Mouse (Mus musculus): Measurements from ENCODE around the gene Rit1. TPM values are rescaled to one million over a fixed set of nuclear protein-coding genes. Genes with fewer than 3 reads are reported as not detected.
A peak's percentile ranks its signal among the peaks of the same experiment; 100 is the strongest.

Gene Rit1
- polyA plus RNA-seq (2015; fragmentation: Nextera tagmentation; extraction: Ambion mirVana), result 32.9 and 33.8 TPM in 2 replicates

DNA sequence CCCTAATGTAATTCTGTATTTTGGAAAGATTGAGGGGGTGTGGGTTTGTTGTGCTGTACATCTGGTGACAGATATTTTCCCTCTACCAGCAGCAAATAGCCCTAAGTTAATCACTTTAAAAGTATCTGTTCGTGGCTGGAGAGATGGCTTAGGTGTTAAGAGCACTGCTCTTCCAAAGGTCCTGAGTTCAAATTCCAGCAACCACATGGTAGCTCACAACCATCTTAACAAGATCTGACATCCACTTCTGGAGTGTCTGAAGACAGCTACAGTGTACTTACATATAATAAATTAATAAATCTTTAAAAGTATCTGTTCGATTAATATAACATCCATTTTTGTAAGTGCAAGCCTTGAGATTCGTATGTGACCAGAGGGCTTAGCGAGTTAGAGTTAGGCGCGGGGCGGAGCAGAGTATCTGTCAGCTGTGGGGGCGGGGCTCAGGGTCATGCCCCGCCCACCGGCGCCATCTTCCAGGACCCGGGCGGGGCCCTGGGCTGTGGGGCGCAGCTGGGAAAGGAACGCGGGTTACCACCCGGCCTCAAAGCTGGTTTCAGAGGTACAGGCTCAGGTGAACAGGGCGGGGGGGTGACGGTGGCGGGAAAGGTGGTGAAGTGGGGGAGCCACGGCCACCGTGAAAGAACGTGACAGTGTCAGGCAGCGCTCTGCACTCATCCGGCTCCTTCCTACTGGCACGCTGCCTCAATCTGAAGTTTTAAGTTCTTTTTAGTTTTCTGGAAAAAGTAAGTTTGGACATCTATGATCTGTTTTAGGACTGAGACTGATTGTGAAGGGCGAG is at the start of gene Rit1:
Gene Rit1 (plus strand): TSS at position 440 of the 799 bp plus-strand sequence.
- H3K9ac ChIP-seq (ENCODE audit: low read depth, low read length), result peak within 1 kb of the TSS; percentile 77
- no peaks in the 10 kb centered on the region for H3K9me3 ChIP-seq (replicated peaks; ENCODE audit: control insufficient read depth, low read length)
- H3K4me3 ChIP-seq (ENCODE audit: low read depth, low read length), result peak within 1 kb of the TSS; percentile 77
- H3K36me3 ChIP-seq (ENCODE audit: control insufficient read depth, insufficient read depth), result peaks cover 25% of the 10 kb centered on the region
- H3K27ac ChIP-seq (ENCODE audit: low read length), result peak within 1 kb of the TSS; percentile 81
- WGBS (ENCODE audit: insufficient replicate concordance), result 1% methylated on average over 27 of the region's 27 CpGs
- H3K4me1 ChIP-seq (ENCODE audit: control insufficient read depth, low read depth, low read length), result peaks cover 21% of the 10 kb centered on the region
- peak; percentile 93 for ATAC-seq (ENCODE audit: low read depth)
- H3K27me3 ChIP-seq (ENCODE audit: control insufficient read depth, insufficient read depth, low read depth, low read length), result no peaks in the 10 kb centered on the region
- H3K4me2 ChIP-seq (ENCODE audit: low read depth, low read length), result peak within 1 kb of the TSS; percentile 77

DNA sequence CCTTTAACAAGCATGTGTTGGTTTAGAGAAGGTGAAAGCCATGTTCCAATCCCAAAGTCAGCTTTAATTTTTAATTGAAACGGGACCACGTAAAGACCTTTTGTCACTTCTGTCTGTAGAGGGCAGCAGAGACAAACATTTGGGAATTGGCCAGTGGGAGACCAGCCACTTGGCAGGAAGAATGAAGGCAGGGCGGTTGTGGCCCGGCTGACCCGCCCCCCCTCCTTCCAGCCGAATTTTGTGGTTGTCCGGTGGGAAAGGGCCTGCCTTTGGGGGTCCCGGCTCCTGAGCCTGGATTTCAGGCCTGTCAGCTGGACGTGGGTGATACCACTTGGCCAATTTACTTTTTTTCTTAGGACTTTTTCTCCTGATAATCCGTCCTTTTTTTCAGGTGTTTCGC is 39.2 kb upstream of the Rit1 start:
- Histone ChIP-seq H3K27me3 (ENCODE audit: control insufficient read depth, insufficient read depth, low read depth, low read length) (no peaks in the 10 kb centered on the region), H3K27ac (ENCODE audit: low read length) (no peak overlapping the region), H3K9ac (ENCODE audit: low read depth, low read length) (peak overlapping the region; percentile 51; the same call in 1 of the 2 replicates), H3K4me3 (ENCODE audit: low read depth, low read length) (peak overlapping the region; percentile 40), H3K9me3 (replicated peaks; ENCODE audit: control insufficient read depth, low read length) (no peaks in the 10 kb centered on the region), H3K36me3 (ENCODE audit: control insufficient read depth, insufficient read depth) (no peaks in the 10 kb centered on the region), H3K4me2 (ENCODE audit: low read depth, low read length) (peak overlapping the region; percentile 64), H3K4me1 (ENCODE audit: control insufficient read depth, low read depth, low read length) (peaks cover 4% of the 10 kb centered on the region; the same call in 1 of the 2 replicates)
- ATAC-seq (ENCODE audit: low read depth), result peak; percentile 45; the same call in 1 of the 2 replicates
- WGBS (ENCODE audit: insufficient replicate concordance), result 8% methylated on average over 11 of the region's 11 CpGs

DNA sequence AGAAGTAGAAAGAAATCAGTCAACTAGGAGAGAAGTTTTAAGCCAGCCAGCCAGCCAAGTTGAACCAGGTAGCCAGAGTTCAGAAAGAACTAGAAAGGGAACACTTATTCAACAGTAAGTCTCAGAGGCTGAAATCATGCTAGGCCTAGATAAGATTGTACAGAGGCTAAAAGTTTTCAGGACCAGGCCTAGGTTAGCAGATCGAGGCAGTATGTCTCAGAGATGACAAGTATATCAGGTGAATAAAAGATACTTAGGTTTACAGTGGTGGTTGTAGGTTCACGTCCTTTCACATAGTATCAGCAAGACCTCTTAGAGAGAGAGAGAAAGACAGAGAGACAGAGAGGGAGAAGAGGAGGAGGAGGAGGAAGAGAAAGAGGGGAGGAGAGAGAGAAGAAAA is 32.8 kb upstream of the Rit1 start:
- H3K27ac ChIP-seq (ENCODE audit: low read length), result no peak overlapping the region

DNA sequence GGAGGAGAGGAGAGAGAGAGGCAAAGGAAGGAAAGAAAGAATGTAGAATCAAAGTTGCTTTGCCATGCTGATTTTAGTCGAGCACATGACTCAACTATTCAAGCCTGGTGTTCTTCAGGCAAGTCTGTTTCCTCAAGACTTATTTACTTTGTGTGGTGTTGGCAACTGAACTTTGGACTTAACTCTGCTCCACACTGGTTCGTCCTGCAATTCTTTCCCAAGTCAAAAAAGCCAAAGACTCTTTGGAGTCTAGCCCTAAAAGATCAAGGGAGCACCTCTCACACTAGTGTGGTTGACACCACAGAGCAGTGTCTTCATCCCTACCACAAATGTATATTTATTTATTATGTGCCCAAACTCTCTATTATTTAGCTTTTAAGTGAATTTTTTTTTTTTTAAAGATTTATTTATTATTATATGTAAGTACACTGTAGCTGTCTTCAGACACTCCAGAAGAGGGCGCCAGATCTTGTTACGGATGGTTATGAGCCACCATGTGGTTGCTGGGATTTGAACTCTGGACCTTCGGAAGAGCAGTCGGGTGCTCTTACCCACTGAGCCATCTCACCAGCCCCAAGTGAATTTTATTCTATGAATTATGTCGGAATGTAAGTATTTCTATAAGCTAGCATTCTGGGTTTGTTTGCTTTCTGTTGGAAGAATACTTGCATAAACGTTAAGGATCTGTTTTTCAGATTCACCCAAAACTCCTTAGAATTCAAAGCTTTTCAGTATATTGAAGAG is 32.2 kb upstream of the Rit1 start:
- peak overlapping the region; percentile 94; the same call in 1 of the 2 replicates for H3K27ac ChIP-seq (ENCODE audit: low read length)
- peaks cover 11% of the 10 kb centered on the region for H3K4me1 ChIP-seq (ENCODE audit: control insufficient read depth, low read depth, low read length)
- H3K9ac ChIP-seq (ENCODE audit: low read depth, low read length), result peak overlapping the region; percentile 38
- H3K27me3 ChIP-seq (ENCODE audit: control insufficient read depth, insufficient read depth, low read depth, low read length), result no peaks in the 10 kb centered on the region
- peak overlapping the region; percentile 93 for H3K4me3 ChIP-seq (ENCODE audit: low read depth, low read length)
- ATAC-seq (ENCODE audit: low read depth), result no peak
- H3K36me3 ChIP-seq (ENCODE audit: control insufficient read depth, insufficient read depth), result peaks cover 8% of the 10 kb centered on the region
- H3K9me3 ChIP-seq (replicated peaks; ENCODE audit: control insufficient read depth, low read length), result no peaks in the 10 kb centered on the region
- H3K4me2 ChIP-seq (ENCODE audit: low read depth, low read length), result peak overlapping the region; percentile 76
- whole genome bisulfite sequencing (ENCODE audit: insufficient replicate concordance), result 39% methylated on average over 7 of the region's 8 CpGs

More for the DNA sequence above, 32.8 kb upstream of the Rit1 start:
- no peaks in the 10 kb centered on the region for H3K9me3 ChIP-seq (replicated peaks; ENCODE audit: control insufficient read depth, low read length)
- peaks cover 5% of the 10 kb centered on the region; the same call in 1 of the 2 replicates for H3K36me3 ChIP-seq (ENCODE audit: control insufficient read depth, insufficient read depth)
- H3K4me2 ChIP-seq (ENCODE audit: low read depth, low read length), result no peak overlapping the region
- H3K4me1 ChIP-seq (ENCODE audit: control insufficient read depth, low read depth, low read length), result peaks cover 11% of the 10 kb centered on the region
- H3K4me3 ChIP-seq (ENCODE audit: low read depth, low read length), result no peak overlapping the region
- H3K9ac ChIP-seq (ENCODE audit: low read depth, low read length), result no peak overlapping the region
- H3K27me3 ChIP-seq (ENCODE audit: control insufficient read depth, insufficient read depth, low read depth, low read length), result no peaks in the 10 kb centered on the region
- no peak for ATAC-seq (ENCODE audit: low read depth)
- 50% methylated on average over 2 of the region's 2 CpGs for WGBS (ENCODE audit: insufficient replicate concordance)

DNA sequence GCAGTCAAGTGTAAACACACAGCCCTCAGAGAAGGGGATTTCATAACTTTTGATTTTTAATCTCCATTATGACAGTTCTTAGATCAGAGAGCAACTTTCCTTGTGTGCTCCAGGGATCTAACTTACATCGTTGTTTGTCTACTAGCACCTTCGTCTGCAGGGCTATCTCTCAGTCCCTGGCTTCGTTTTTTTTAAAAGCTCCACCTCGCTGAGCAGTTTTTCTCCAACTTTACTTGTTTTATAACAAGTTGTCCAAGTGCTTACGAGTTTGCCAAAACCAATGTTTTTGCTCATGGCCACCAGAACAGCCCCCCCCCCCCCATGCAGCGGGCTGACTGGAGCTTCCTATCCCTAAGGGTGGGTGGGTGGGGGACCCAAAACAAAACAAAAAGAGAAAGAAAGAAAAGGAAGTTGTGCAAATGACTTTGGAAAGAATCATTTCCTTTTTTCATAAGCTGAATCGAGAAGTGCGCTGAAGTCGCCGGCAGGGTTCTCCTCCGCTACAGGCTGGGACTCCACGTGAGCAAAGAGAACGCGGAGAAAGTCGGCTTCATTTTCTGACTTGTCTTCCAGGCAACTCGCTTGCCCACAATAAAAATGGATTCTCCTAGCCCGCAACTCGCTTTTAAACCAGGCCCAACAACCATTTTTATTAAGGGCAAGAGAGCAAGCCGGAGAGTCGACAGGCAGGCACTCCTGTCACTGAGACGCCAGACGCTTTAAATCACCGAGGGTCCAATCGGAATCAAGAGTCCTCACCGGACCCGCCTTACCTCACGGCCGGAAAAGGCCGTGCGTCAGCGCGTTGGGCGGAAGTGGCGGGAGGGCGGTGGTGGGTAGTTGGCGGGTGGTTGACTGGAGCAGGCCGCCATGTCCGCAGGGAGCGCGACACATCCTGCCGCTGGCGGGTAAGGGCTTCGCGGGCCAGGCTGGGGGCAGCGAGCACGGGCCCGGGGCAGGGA is 31.4 kb upstream of the Rit1 start, which contains the start of gene Khdc4:
Gene Khdc4 (plus strand): TSS at position 824 of the 962 bp plus-strand sequence.
- H3K36me3 ChIP-seq (ENCODE audit: control insufficient read depth, insufficient read depth), result peaks cover 17% of the 10 kb centered on the region
- H3K4me2 ChIP-seq (ENCODE audit: low read depth, low read length), result peak within 1 kb of the TSS; percentile 76
- no peaks in the 10 kb centered on the region for H3K9me3 ChIP-seq (replicated peaks; ENCODE audit: control insufficient read depth, low read length)
- peak within 1 kb of the TSS; percentile 93 for H3K4me3 ChIP-seq (ENCODE audit: low read depth, low read length)
- WGBS (ENCODE audit: insufficient replicate concordance), result under 1% methylated on average over 47 of the region's 47 CpGs
- ATAC-seq (ENCODE audit: low read depth), result peak; percentile 99
- H3K4me1 ChIP-seq (ENCODE audit: control insufficient read depth, low read depth, low read length), result peaks cover 11% of the 10 kb centered on the region
- peak within 1 kb of the TSS; percentile 98 for H3K9ac ChIP-seq (ENCODE audit: low read depth, low read length)
- H3K27ac ChIP-seq (ENCODE audit: low read length), result peak within 1 kb of the TSS; percentile 94
- H3K27me3 ChIP-seq (ENCODE audit: control insufficient read depth, insufficient read depth, low read depth, low read length), result no peaks in the 10 kb centered on the region

DNA sequence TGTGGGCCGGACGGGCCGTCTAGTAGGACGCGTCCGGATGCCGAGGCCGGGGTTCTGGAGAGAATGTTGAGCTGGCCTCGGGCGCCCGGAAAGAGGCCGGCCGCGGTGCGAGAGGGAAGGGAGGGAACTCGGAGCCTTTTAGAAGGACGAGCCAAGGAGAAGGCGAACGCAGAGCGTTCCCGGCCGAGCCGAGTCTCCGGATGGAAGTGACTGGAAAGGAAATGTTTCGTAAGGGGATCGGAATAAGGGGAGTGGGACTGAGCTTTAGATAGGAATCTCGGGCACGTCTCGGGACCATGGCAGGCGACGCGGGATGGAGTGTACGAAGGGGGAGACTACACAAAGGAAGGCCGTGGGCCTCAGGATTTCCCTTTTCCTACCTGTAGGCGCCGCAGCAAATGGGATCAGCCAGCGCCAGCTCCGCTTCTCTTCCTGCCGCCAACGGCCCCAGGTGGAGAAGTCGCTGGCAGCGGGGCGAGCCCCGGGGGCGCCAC is 30.6 kb upstream of the Rit1 start:
- Histone ChIP-seq H3K27ac (ENCODE audit: low read length) (peak overlapping the region; percentile 94), H3K4me2 (ENCODE audit: low read depth, low read length) (peak overlapping the region; percentile 71), H3K36me3 (ENCODE audit: control insufficient read depth, insufficient read depth) (peaks cover 22% of the 10 kb centered on the region), H3K27me3 (ENCODE audit: control insufficient read depth, insufficient read depth, low read depth, low read length) (no peaks in the 10 kb centered on the region), H3K9ac (ENCODE audit: low read depth, low read length) (peak overlapping the region; percentile 98), H3K9me3 (replicated peaks; ENCODE audit: control insufficient read depth, low read length) (no peaks in the 10 kb centered on the region), H3K4me3 (ENCODE audit: low read depth, low read length) (peak overlapping the region; percentile 93), H3K4me1 (ENCODE audit: control insufficient read depth, low read depth, low read length) (peaks cover 11% of the 10 kb centered on the region)
- WGBS (ENCODE audit: insufficient replicate concordance), result under 1% methylated on average over 43 of the region's 45 CpGs
- ATAC-seq (ENCODE audit: low read depth), result peak; percentile 47

DNA sequence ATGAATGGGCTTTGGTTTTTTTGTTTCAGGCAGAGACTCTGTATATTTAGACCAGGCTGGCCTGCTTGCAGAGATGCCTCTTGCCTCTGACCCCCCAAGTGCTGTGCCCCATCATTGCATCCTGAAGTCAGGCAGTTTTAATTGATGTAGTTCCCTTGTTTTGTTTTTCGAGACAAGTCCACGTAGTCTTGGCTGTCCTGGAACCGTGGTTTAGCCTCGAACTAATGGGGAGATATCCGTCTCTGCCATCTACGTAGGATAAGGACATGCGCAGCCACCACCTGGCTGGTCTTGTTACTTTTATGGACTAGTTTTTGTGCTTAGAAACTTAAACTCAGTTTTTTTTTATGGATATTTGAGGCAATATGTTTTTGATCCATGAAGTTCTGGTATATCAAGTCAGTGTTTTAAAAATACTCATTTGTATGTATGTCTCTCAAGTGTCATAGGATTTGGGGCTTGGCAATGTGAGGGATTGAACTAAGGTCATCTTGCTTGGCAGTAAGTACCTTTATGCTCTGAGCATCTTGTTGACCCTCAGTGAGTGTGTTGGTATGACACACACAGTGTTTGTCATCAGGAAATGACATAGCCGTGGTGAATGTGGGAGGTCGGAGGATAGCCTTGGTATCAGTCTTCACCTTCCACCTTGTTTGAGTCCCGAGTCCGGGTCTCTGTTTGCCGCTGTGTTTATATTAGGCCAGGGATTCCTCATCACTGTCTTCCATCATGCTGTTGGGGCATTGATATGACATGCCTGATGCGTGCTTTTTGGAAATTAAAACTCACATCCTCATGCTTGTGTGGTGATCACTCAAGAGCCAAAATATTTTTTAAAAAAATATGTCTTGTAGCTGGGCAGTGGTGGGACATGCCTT is 29.7 kb upstream of the Rit1 start:
- Histone ChIP-seq H3K27ac (ENCODE audit: low read length) (peak overlapping the region; percentile 94), H3K9ac (ENCODE audit: low read depth, low read length) (peak overlapping the region; percentile 98), H3K4me1 (ENCODE audit: control insufficient read depth, low read depth, low read length) (peaks cover 11% of the 10 kb centered on the region), H3K4me2 (ENCODE audit: low read depth, low read length) (peak overlapping the region; percentile 71), H3K9me3 (replicated peaks; ENCODE audit: control insufficient read depth, low read length) (no peaks in the 10 kb centered on the region), H3K27me3 (ENCODE audit: control insufficient read depth, insufficient read depth, low read depth, low read length) (no peaks in the 10 kb centered on the region), H3K4me3 (ENCODE audit: low read depth, low read length) (peak overlapping the region; percentile 93), H3K36me3 (ENCODE audit: control insufficient read depth, insufficient read depth) (peaks cover 25% of the 10 kb centered on the region)
- ATAC-seq (ENCODE audit: low read depth), result no peak
- WGBS (ENCODE audit: insufficient replicate concordance), result 11% methylated on average over 13 of the region's 13 CpGs
